Mouse (Mus musculus): ENCODE measurements around the gene Zfp169.

DNA sequence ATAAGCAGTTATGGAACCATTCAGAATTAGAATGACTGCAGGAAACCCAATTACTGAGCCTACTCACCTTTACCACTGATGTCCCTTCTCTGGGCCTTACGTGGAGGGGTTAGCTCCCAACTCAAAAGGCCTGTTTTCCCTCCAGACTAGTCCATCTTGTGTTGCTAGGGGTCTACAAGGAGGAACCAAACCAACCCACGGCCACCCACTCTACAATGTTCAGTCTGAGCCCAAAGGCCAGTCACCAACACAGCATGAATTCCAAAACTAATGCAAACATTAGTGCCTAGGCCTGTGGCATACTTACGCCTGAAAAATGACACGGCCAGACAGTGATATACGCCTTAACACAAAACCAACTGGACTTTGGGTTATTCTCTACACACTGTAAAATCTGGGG is 20.2 kb upstream of the Zfp169 start:
- TF ChIP-seq CTCF (IDR thresholded peaks at IDR 0.05; ENCODE audit: low read depth), result no peak
- TF ChIP-seq EP300 (IDR thresholded peaks at IDR 0.05; ENCODE audit: low read depth), result no peak
